Mouse (Mus musculus): ENCODE data around the gene Apba1.

Apba1 gene

GRCm38 (mm10) chr19:23980598-23980997 is 221.9 kb downstream of the Apba1 start:
- no peak for DNase-seq

GRCm38 (mm10) chr19:23984186-23984585 is 225.5 kb downstream of the Apba1 start:
- no peak for DNase-seq

GRCm38 (mm10) chr19:23987291-23987690 is 228.6 kb downstream of the Apba1 start:
- DNase-seq: no peak

- no peak for DNase-seq
Measured at GRCm38 (mm10) chr19:23988166-23988565, 229.5 kb downstream of the Apba1 start.

- DNase-seq: no peak
Measured at GRCm38 (mm10) chr19:23995766-23996399, 237.2 kb downstream of the Apba1 start.

Measured in cerebellum, postnatal 36 days (tissue).